Mouse (Mus musculus): ENCODE results near the gene Adgrd1. TPM values are rescaled to one million over a fixed set of nuclear protein-coding genes. Genes with fewer than 3 reads are reported as not detected.

Adgrd1 gene
- polyA plus RNA-seq, 1 experiment from 2014 or later = 0.96 TPM

DNA sequence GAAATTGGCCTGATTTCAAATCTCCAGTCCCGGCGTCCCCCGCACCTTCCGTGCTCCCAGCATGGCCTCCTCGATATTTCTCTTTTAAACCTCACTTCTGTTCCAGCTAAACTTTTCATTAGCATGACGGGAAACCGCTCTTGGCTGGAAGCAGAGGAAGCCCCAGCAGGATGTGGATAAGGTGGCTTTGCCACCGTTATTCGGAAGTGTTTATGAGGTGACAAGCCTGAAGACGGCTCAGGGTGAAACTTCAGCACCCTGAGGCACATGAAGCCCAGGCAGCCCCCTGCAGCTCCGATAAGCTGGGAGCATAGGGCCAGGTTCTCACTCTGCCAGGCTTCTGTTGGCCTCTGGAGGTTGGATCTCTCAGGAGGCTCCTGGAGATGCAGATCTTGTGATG, 145.3 kb downstream of the Adgrd1 start:
- no peak overlapping the region for H3K9ac ChIP-seq (ENCODE audit: low read depth, low read length)
- no peak overlapping the region for H3K4me3 ChIP-seq (replicated peaks; ENCODE audit: low read depth, low read length)
- no peaks in the 10 kb centered on the region for H3K36me3 ChIP-seq (ENCODE audit: insufficient read depth, low read length)
- TF ChIP-seq CTCF (IDR thresholded peaks at IDR 0.05; ENCODE audit: low read depth) = no peak
- no peak overlapping the region for H3K27ac ChIP-seq
- no peaks in the 10 kb centered on the region for H3K4me1 ChIP-seq (replicated peaks; ENCODE audit: insufficient read depth, low read length)
- H3K9me3 ChIP-seq (replicated peaks; ENCODE audit: low read length) = no peaks in the 10 kb centered on the region
- ATAC-seq (replicated peaks; ENCODE audit: low FRiP score, low read depth) (no peak), DNase-seq (ENCODE audit: low spot score) (no peak)
- WGBS = 66% methylated on average over 11 of the region's 11 CpGs
- H3K27me3 ChIP-seq (ENCODE audit: insufficient read depth, low read length) = no peaks in the 10 kb centered on the region
- no peak overlapping the region for H3K4me2 ChIP-seq (ENCODE audit: low read length)

DNA sequence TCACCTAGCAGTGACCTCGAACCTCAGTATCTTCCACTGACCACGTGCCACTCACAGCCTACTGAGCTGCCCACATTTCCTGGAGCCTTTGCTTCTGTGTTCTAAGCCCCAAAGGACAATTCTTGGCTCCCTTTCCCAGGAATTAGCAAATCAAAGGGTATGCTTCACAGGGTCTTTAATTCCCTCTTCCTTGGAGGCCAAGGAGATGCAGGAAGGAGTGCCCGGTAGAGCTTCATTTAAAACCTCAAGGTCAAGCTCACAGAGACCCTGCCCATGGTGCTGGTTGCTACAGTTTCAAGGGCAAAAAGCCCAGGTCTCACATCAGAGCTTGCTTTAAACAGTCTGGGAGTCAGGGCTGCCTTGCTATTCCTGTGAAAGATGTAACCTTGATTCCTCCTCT, 145.7 kb downstream of the Adgrd1 start:
- Histone ChIP-seq H3K27ac (no peak overlapping the region), H3K36me3 (ENCODE audit: insufficient read depth, low read length) (no peaks in the 10 kb centered on the region), H3K4me2 (ENCODE audit: low read length) (no peak overlapping the region), H3K27me3 (ENCODE audit: insufficient read depth, low read length) (no peaks in the 10 kb centered on the region), H3K9ac (ENCODE audit: low read depth, low read length) (no peak overlapping the region), H3K4me3 (replicated peaks; ENCODE audit: low read depth, low read length) (no peak overlapping the region), H3K4me1 (replicated peaks; ENCODE audit: insufficient read depth, low read length) (no peaks in the 10 kb centered on the region), H3K9me3 (replicated peaks; ENCODE audit: low read length) (no peaks in the 10 kb centered on the region)
- TF ChIP-seq CTCF (IDR thresholded peaks at IDR 0.05; ENCODE audit: low read depth) = no peak
- 39% methylated on average over 3 of the region's 3 CpGs for WGBS
- DNase-seq (ENCODE audit: low spot score) (no peak), ATAC-seq (replicated peaks; ENCODE audit: low FRiP score, low read depth) (no peak)

DNA sequence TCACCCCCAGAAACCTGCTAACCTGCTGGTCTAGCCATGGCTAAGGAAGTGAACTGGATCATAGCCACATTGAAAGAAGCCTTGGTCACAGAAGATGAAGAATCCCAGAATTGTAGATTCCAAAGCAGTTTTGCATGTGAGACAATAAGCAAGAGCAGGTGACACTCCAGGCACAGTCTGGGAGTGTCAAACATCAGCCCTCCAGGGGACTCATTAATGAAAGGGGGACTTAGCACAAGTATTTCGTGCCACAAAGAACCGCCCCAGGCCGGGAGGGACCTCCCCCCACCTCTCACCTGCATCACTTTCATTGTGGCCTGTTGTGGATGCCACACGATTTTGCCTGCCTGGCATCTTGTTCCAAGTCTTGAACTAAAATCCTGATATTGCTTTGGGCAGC, 146.6 kb downstream of the Adgrd1 start:
- no peak overlapping the region for H3K4me2 ChIP-seq (ENCODE audit: low read length)
- no peaks in the 10 kb centered on the region for H3K4me1 ChIP-seq (replicated peaks; ENCODE audit: insufficient read depth, low read length)
- H3K9ac ChIP-seq (ENCODE audit: low read depth, low read length) = no peak overlapping the region
- no peaks in the 10 kb centered on the region for H3K36me3 ChIP-seq (ENCODE audit: insufficient read depth, low read length)
- ATAC-seq (replicated peaks; ENCODE audit: low FRiP score, low read depth) (no peak), DNase-seq (ENCODE audit: low spot score) (no peak)
- no peak overlapping the region for H3K27ac ChIP-seq
- no peak for TF ChIP-seq CTCF (IDR thresholded peaks at IDR 0.05; ENCODE audit: low read depth)
- WGBS = 85% methylated on average over 4 of the region's 4 CpGs
- no peak overlapping the region for H3K4me3 ChIP-seq (replicated peaks; ENCODE audit: low read depth, low read length)
- H3K27me3 ChIP-seq (ENCODE audit: insufficient read depth, low read length) = no peaks in the 10 kb centered on the region
- H3K9me3 ChIP-seq (replicated peaks; ENCODE audit: low read length) = no peaks in the 10 kb centered on the region

DNA sequence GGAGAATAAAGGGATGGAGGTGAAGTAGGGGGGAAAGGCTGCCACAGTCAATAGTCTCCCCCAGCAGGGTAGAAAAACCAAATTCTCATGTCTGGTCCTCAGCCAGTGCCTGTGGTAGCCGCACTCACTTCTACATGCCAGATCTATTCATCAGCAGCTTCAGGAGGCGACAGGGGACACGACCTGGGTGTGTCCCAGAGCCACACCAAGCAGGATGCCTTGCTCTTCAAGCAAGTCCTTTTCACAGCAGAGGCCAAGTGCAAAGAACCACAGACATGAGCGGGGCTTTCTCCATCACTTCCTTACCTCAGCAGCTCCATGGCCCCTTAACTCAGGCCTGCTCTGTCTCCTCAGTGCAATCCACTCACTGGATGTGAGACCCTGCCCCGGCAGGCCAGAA, 147.8 kb downstream of the Adgrd1 start:
- Histone ChIP-seq H3K9me3 (replicated peaks; ENCODE audit: low read length) (no peaks in the 10 kb centered on the region), H3K4me3 (replicated peaks; ENCODE audit: low read depth, low read length) (no peak overlapping the region), H3K4me1 (replicated peaks; ENCODE audit: insufficient read depth, low read length) (no peaks in the 10 kb centered on the region), H3K4me2 (ENCODE audit: low read length) (no peak overlapping the region), H3K9ac (ENCODE audit: low read depth, low read length) (no peak overlapping the region), H3K36me3 (ENCODE audit: insufficient read depth, low read length) (no peaks in the 10 kb centered on the region), H3K27ac (no peak overlapping the region), H3K27me3 (ENCODE audit: insufficient read depth, low read length) (no peaks in the 10 kb centered on the region)
- TF ChIP-seq CTCF (IDR thresholded peaks at IDR 0.05; ENCODE audit: low read depth) = no peak
- 42% methylated on average over 5 of the region's 5 CpGs for WGBS
- DNase-seq (ENCODE audit: low spot score) (no peak), ATAC-seq (replicated peaks; ENCODE audit: low FRiP score, low read depth) (no peak)

DNA sequence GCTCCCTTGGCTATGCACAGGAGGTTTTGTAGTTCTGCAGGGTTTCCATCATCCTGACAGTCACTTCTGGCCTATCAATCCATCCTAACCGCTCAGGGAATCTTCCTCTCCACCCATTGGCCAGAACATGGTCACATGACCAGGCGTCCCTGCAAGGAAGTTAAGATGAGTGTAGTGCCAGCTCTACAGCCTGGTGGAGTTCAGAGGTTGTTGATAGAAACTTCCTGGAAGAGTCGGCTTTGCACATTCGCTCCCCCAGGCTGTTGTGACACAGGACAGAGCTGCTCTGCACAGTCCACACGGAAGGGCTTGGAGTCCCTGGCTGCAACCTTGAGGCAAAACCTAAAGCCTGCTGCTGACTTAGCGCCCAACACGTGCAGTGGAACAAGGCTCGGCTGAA, 152.5 kb downstream of the Adgrd1 start:
- Histone ChIP-seq H3K9me3 (replicated peaks; ENCODE audit: low read length) (no peaks in the 10 kb centered on the region), H3K27ac (no peak overlapping the region), H3K4me1 (replicated peaks; ENCODE audit: insufficient read depth, low read length) (no peaks in the 10 kb centered on the region), H3K27me3 (ENCODE audit: insufficient read depth, low read length) (no peaks in the 10 kb centered on the region; the same call in 1 of the 2 replicates), H3K36me3 (ENCODE audit: insufficient read depth, low read length) (no peaks in the 10 kb centered on the region), H3K4me3 (replicated peaks; ENCODE audit: low read depth, low read length) (no peak overlapping the region), H3K9ac (ENCODE audit: low read depth, low read length) (no peak overlapping the region), H3K4me2 (ENCODE audit: low read length) (no peak overlapping the region)
- no peak for ATAC-seq (replicated peaks; ENCODE audit: low FRiP score, low read depth)
- DNase-seq (ENCODE audit: low spot score) = no peak
- WGBS = 69% methylated on average over 8 of the region's 8 CpGs
- TF ChIP-seq CTCF (IDR thresholded peaks at IDR 0.05; ENCODE audit: low read depth) = no peak

Other genes starting within 250 kb of the Adgrd1 start
- not detected in 2 replicates for gene Rimbp2, start 143.3 kb upstream of the Adgrd1 start, polyA plus RNA-seq (2015; fragmentation: Nextera tagmentation; extraction: Ambion mirVana)
- gene Stx2, start 88.2 kb upstream of the Adgrd1 start, polyA plus RNA-seq (2015; fragmentation: Nextera tagmentation; extraction: Ambion mirVana) = 32.7 and 33.0 TPM in 2 replicates
- 392 and 446 TPM in 2 replicates for gene Ran, start 76.7 kb upstream of the Adgrd1 start, polyA plus RNA-seq (2015; fragmentation: Nextera tagmentation; extraction: Ambion mirVana)

Measured in kidney, postnatal 0 days (tissue).